Mouse (Mus musculus): ENCODE measurements at regions not wholly inside any gene's neighbourhood (a gene's known extent, or its start where the extent isn't known, plus 50 kb on each side); places are given as distances from the start of the nearest gene placed in this dataset.
"Not testable (repeated sequence)": the region's sequence is repeated elsewhere in the genome, so short reads cannot be mapped to it uniquely, and the experiment has no call there.

DNA sequence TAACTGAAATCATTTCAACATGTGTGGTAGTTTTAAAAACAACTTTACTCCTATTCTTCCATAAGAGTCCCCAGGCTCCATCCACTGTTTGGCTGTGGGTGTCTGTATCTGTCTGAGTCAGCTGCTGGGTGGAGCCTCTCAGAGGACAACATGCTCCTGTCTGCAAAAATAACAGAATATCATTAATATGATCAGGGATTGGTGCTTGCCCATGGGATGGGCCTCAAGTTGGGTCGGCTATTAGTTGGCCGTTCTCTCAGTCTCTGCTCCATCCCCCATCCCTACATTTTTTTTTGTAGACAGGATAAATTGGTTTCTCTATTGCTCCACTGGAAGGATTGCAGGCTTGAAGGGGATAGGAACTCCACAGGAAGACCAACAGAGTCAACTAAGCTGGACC lies 108.5 kb upstream of the Fgf16 start:
- not testable (repeated sequence) for DNase-seq (ENCODE audit: low read depth)

- DNase-seq (ENCODE audit: low read depth): no peak
Measured at GRCm38 (mm10) chrX:105670531-105670930, 93.5 kb upstream of the Fgf16 start.

DNA sequence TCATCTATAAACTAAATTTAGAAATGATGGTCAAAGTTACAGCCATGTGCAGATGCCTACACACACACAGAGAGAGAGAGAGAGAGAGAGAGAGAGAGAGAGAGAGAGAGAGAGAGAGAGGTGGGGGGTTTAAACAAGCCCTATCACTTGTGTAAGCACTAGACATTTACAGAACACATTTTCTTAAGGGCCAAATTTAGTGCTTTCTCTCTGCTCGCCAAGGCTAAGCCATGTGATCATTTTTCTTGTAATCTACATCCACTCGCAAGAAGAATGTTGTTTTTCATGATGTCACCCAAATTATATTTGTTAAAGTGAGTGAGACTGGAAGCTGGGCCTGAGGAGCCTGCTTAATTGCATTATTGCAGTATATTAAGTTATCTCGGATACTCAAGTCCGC lies 92.8 kb upstream of the Fgf16 start:
- no peak for DNase-seq (ENCODE audit: low read depth)

DNA sequence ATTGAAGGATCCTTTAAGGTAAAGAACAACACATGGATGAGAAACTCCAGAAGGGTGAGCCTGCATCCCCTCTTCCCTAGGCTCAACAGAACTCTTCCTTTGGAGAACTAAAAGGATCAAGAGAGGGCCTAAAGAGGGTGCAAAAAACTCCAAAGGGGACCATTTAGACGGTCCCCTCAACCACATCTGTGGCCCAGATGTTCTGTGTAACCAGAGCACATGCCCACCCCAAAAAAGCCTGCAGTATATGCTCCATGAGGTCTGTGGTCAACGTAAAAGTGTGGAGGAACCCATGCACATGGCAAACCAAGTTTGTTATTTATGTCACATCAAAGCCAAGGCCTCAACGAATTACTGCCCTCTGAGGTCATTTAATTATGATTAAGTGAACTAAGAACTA lies 89.2 kb upstream of the Fgf16 start:
- no peak for DNase-seq (ENCODE audit: low read depth)

DNA sequence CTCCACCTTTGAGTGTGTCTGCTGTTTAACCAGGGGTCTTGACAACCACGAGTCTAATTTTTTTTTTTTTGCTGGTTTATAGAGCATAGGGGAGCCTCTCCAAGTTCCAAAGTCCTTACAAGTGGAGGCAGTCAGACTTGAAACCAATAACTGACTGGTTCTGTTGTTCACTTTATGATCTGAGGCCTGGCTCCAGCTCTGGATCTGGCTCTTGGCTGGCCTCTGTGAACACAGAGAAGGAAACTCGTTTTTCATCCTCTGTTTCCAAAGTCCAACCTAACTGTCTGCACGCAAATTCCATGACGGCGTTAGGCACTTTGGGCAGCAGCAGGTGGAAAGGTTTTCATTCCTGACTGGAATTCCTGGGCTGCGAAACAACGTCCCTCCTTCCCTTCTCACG lies 80.4 kb upstream of the Fgf16 start:
- no peak for DNase-seq (ENCODE audit: low read depth)

- DNase-seq (ENCODE audit: low read depth): no peak
Measured at GRCm38 (mm10) chrX:105684433-105684832, 79.6 kb upstream of the Fgf16 start.

GRCm38 (mm10) chrX:105710676-105711241 lies 53.3 kb upstream of the Fgf16 start:
- DNase-seq (ENCODE audit: low read depth): peak; percentile 71
